ENCODE assay signal across 8 mouse cellular contexts in genomic region chr12:38843801-38844295, GRCm38 (mm10).
DNase-seq lines count a peak whose midpoint lies in the region; ATAC-seq lines count a peak whose summit lies in the region.

No protein-coding gene starts in this region.

- no peak overlapping the region for H3K4me3 ChIP-seq in forebrain, embryonic 14.5 days (ENCODE audit: low read depth, low read length)
- no peak overlapping the region for H3K4me3 ChIP-seq in neural tube, embryonic 14.5 days (ENCODE audit: low read depth, low read length)

- no peaks in the 10 kb centered on the region for H3K9me3 ChIP-seq in forebrain, embryonic 14.5 days (replicated peaks; ENCODE audit: control insufficient read depth, low read length)
- no peaks in the 10 kb centered on the region for H3K9me3 ChIP-seq in neural tube, embryonic 14.5 days (ENCODE audit: control insufficient read depth, low read length)

- no peaks in the 10 kb centered on the region for H3K4me1 ChIP-seq in forebrain, embryonic 14.5 days (ENCODE audit: control insufficient read depth, insufficient read depth, low read length)
- H3K4me1 ChIP-seq in neural tube, embryonic 14.5 days (ENCODE audit: control insufficient read depth, insufficient read depth, low read length) = no peaks in the 10 kb centered on the region

- H3K36me3 ChIP-seq in forebrain, embryonic 14.5 days (ENCODE audit: control insufficient read depth, insufficient read depth, low read length) = no peaks in the 10 kb centered on the region
- no peaks in the 10 kb centered on the region for H3K36me3 ChIP-seq in neural tube, embryonic 14.5 days (ENCODE audit: control insufficient read depth, insufficient read depth, low read length)

- 3% methylated on average over 1 of the region's 1 CpGs for WGBS in forebrain, embryonic 14.5 days
- 0% methylated on average over 1 of the region's 1 CpGs for WGBS in neural tube, embryonic 14.5 days

- H3K27me3 ChIP-seq in forebrain, embryonic 14.5 days (replicated peaks; ENCODE audit: control insufficient read depth, insufficient read depth, low read length) = no peaks in the 10 kb centered on the region
- no peaks in the 10 kb centered on the region for H3K27me3 ChIP-seq in neural tube, embryonic 14.5 days (ENCODE audit: control insufficient read depth, insufficient read depth, low read length)

- no peak overlapping the region for H3K27ac ChIP-seq in forebrain, embryonic 14.5 days (ENCODE audit: low read depth, low read length)
- no peak overlapping the region for H3K27ac ChIP-seq in neural tube, embryonic 14.5 days (ENCODE audit: low read depth, low read length)

- H3K4me2 ChIP-seq in forebrain, embryonic 14.5 days (ENCODE audit: low read length) = no peak overlapping the region
- no peak overlapping the region for H3K4me2 ChIP-seq in neural tube, embryonic 14.5 days (ENCODE audit: low read depth, low read length)

- intact Hi-C loops in heart, postnatal 36 days (cut with DNase I) = no loop called here
- intact Hi-C loops in gastrocnemius, postnatal 36 days (cut with DNase I) = no loop called here

- peak; percentile 88 for ATAC-seq in forebrain, embryonic 14.5 days
- peak; percentile 76 for ATAC-seq in neural tube, embryonic 14.5 days (ENCODE audit: low read depth)

- no peak overlapping the region for H3K9ac ChIP-seq in forebrain, embryonic 14.5 days (ENCODE audit: low read length)
- no peak overlapping the region for H3K9ac ChIP-seq in neural tube, embryonic 14.5 days (replicated peaks; ENCODE audit: low read depth, low read length)

- DNase-seq in heart, adult 11 months = peak; percentile 89
- no peak for DNase-seq in heart, postnatal 36 days
- peak; percentile 64 for DNase-seq in forebrain, embryonic 14.5 days (ENCODE audit: low spot score)
- peak; percentile 43 for DNase-seq in kidney, postnatal 14 days
- DNase-seq in urinary bladder, postnatal 25 days (ENCODE audit: low spot score) = no peak
- DNase-seq in gastrocnemius, postnatal 36 days = no peak
- DNase-seq in cerebellum, postnatal 10 days = no peak

Comparison
In these comparisons a context has a peak if more than half of its experiments do, and no peak if none do; other contexts are left out.
1. DNase-seq: peak in heart, adult 11 months (single experiment), forebrain, embryonic 14.5 days (single experiment) and kidney, postnatal 14 days (single experiment); none in heart, postnatal 36 days (0 of 2), urinary bladder, postnatal 25 days (single experiment), gastrocnemius, postnatal 36 days (0 of 2) and cerebellum, postnatal 10 days (0 of 2).